Mouse (Mus musculus) myocyte (in vitro differentiated cells): ENCODE results near the gene Slc25a13.

Experiments
- CEBPB ChIP-seq: IDR thresholded peaks from 2 replicates; pipeline ENCODE4 v1.6.1; 2011; ENCODE audit warnings: mild to moderate bottlenecking, moderate library complexity; ENCODE audit not compliant: poor library complexity, insufficient read depth, severe bottlenecking
- MYOD1 ChIP-seq, 3 experiments: IDR thresholded peaks; one replicate each; pipeline ENCODE4 v1.6.1; 2011; ENCODE audit warnings: control low read depth in 2 of 3, low read depth in 2 of 3, mild to moderate bottlenecking in 2 of 3, moderate library complexity in 1 of 3; ENCODE audit not compliant: insufficient read length in 2 of 3, control insufficient read depth in 1 of 3
- POLR2A ChIP-seq: IDR thresholded peaks from one replicate; pipeline ENCODE4 v1.6.1; 2011; ENCODE audit warnings: low read depth, mild to moderate bottlenecking, control low read depth, moderate library complexity; ENCODE audit not compliant: insufficient read length

- TF ChIP-seq POLR2A (no peak), CEBPB (no peak), MYOD1 (IDR thresholded peaks at IDR 0.05; ENCODE audit: control insufficient read depth in 1 of 3, insufficient read length in 2 of 3, low read depth in 2 of 3) (no peak)
Measured at GRCm38 (mm10) chr6:6188970-6189369, 28.0 kb downstream of the Slc25a13 start.
